Mouse (Mus musculus) forebrain, embryonic 15.5 days (tissue): ENCODE data around the gene Emc9. TPM values are rescaled to one million over a fixed set of nuclear protein-coding genes. Genes with fewer than 3 reads are reported as not detected.
A peak's percentile ranks its signal among the peaks of the same experiment; 100 is the strongest.

ENCODE experiments used
- ATAC-seq: fragments of 200-750 bp; cut with Nextera tagmentation; replicated peaks from 2 replicates; pipeline ENCODE4 v1.8.0; 2017; ENCODE audit warnings: mild to moderate bottlenecking, moderate TSS enrichment, moderate library complexity
- H3K27ac ChIP-seq: fragments of 300-500 bp; sonication (generic); replicated peaks from 2 replicates; pipeline ENCODE4 v1.5.1; 2015; ENCODE audit warnings: mild to moderate bottlenecking, inconsistent platforms
- H3K27me3 ChIP-seq: fragments of 300-500 bp; sonication (generic); 2 replicates; pipeline ENCODE4 v1.6.1; 2015; ENCODE audit warnings: inconsistent platforms
- H3K36me3 ChIP-seq: fragments of 300-500 bp; sonication (generic); 2 replicates; pipeline ENCODE4 v1.6.1; 2015; ENCODE audit warnings: mild to moderate bottlenecking, inconsistent platforms
- H3K4me1 ChIP-seq: fragments of 300-500 bp; sonication (generic); 2 replicates; pipeline ENCODE4 v1.6.1; 2015; ENCODE audit warnings: inconsistent platforms
- H3K4me2 ChIP-seq: fragments of 300-500 bp; sonication (generic); replicated peaks from 2 replicates; pipeline ENCODE4 v1.6.1; 2015; ENCODE audit warnings: mild to moderate bottlenecking, inconsistent platforms
- H3K4me3 ChIP-seq: fragments of 300-500 bp; sonication (generic); 2 replicates; pipeline ENCODE4 v1.5.1; 2015; ENCODE audit warnings: mild to moderate bottlenecking, inconsistent platforms
- H3K9ac ChIP-seq: fragments of 300-500 bp; sonication (generic); replicated peaks from 2 replicates; pipeline ENCODE4 v1.6.1; 2015; ENCODE audit warnings: mild to moderate bottlenecking, inconsistent platforms
- H3K9me3 ChIP-seq: fragments of 300-500 bp; sonication (generic); 2 replicates; pipeline ENCODE4 v1.6.1; 2016; ENCODE audit warnings: inconsistent platforms
- WGBS: fragments of 180-500 bp; shearing (Covaris S2); methylation state at CpG from one replicate; pipeline ENCODE4 v1.1.7; 2015; ENCODE audit warnings: mixed read lengths; 5-methylcytosine and 5-hydroxymethylcytosine counted together
- polyA plus RNA-seq: library from polyadenylated mRNA; unstranded; fragments of >200 nt; fragmentation: Nextera tagmentation; extraction: Ambion mirVana; gene quantifications from 2 replicates; pipeline ENCODE4 v1.2.1, GENCODE M21; 2015

Gene Emc9
- polyA plus RNA-seq, 1 experiment from 2014 or later, result 15.0 TPM

DNA sequence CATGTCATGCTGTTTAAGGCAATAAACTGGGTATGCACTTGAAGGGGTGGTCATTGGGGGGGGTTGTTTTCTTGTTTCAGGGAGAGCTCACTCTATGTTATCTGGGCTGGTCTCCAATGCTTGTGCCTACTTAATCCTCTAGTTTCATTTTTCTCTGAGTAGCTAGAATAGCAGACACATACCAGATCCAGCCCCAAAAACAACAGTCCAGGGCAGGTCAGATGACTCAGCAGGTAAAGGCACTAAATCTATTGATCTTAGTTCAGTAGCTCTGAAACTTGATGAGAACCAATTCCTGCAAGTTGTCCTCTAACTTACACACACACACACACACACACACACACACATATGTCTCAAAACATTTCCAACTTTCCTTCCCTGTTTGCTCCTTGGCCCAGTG is 13.3 kb downstream of the Emc9 start:
- ATAC-seq, result no peak
- Histone ChIP-seq H3K4me3 (no peak overlapping the region), H3K9ac (no peak overlapping the region), H3K9me3 (no peaks in the 10 kb centered on the region), H3K4me2 (no peak overlapping the region), H3K4me1 (no peaks in the 10 kb centered on the region), H3K27me3 (no peaks in the 10 kb centered on the region), H3K36me3 (peaks cover 28% of the 10 kb centered on the region), H3K27ac (no peak overlapping the region)

DNA sequence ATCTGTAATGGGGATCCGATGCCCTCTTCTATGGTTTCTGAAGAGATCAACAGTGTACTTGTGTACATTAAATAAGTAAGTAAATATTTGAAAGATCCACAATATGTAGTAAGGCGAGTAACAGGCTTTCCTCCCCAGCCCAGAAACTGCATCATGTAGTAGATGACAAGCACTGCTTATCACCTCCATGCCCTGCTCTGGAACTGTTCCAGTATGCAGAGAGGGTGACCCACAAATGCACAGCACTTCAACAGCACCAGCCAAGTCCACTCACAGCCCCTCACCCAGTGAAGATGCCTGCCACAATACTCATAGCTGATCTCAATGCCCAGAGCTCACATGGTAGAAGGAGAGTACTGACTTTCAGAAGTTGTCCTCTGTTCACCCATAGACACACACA is 14.5 kb downstream of the Emc9 start:
- H3K4me1 ChIP-seq, result no peaks in the 10 kb centered on the region
- no peak overlapping the region for H3K4me3 ChIP-seq
- H3K9me3 ChIP-seq, result no peaks in the 10 kb centered on the region
- ATAC-seq, result no peak
- no peak overlapping the region for H3K9ac ChIP-seq
- H3K27ac ChIP-seq, result no peak overlapping the region
- H3K4me2 ChIP-seq, result no peak overlapping the region
- 90% methylated on average over 2 of the region's 2 CpGs for WGBS
- H3K27me3 ChIP-seq, result no peaks in the 10 kb centered on the region
- peaks cover 39% of the 10 kb centered on the region for H3K36me3 ChIP-seq

GRCm38 (mm10) chr14:55567496-55567895 is 17.6 kb downstream of the Emc9 start:
- no peaks in the 10 kb centered on the region for H3K9me3 ChIP-seq
- H3K27me3 ChIP-seq, result no peaks in the 10 kb centered on the region
- no peak for ATAC-seq
- H3K4me1 ChIP-seq, result no peaks in the 10 kb centered on the region
- H3K4me2 ChIP-seq, result no peak overlapping the region
- no peak overlapping the region for H3K4me3 ChIP-seq
- 91% methylated on average over 3 of the region's 3 CpGs for WGBS
- H3K27ac ChIP-seq, result no peak overlapping the region
- H3K9ac ChIP-seq, result no peak overlapping the region
- H3K36me3 ChIP-seq, result peaks cover 61% of the 10 kb centered on the region

- Histone ChIP-seq H3K4me1 (peaks cover 14% of the 10 kb centered on the region), H3K27me3 (no peaks in the 10 kb centered on the region), H3K9me3 (no peaks in the 10 kb centered on the region), H3K27ac (no peak overlapping the region), H3K36me3 (peaks cover 61% of the 10 kb centered on the region), H3K9ac (no peak overlapping the region), H3K4me2 (no peak overlapping the region), H3K4me3 (no peak overlapping the region)
- 79% methylated on average over 3 of the region's 3 CpGs for WGBS
- no peak for ATAC-seq
These were observed 19.4 kb downstream of the Emc9 start for GRCm38 (mm10) chr14:55565748-55566147.

DNA sequence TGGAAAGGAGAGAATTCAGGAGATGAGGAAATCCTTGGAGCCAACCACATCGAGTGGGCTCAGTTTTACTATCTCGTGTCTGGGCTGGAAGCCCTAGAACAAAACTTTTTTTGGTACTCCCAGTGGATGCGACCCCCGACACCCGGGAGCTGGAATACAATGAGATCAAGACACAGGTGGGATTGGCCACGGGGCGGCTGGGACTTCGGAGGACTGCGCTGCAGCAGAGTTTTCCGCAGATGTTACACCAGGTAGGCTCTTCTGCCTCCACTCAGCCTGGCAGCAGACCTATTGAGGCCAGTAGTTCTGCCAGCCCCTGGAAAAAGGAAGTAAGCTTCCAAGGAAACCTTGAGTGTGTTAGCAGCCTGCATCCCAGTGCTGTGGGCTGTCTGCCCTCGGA is 21.9 kb downstream of the Emc9 start:
- Histone ChIP-seq H3K4me1 (peaks cover 21% of the 10 kb centered on the region), H3K4me3 (no peak overlapping the region), H3K27ac (no peak overlapping the region), H3K4me2 (no peak overlapping the region), H3K9ac (no peak overlapping the region), H3K27me3 (no peaks in the 10 kb centered on the region), H3K36me3 (peaks cover 48% of the 10 kb centered on the region), H3K9me3 (no peaks in the 10 kb centered on the region)
- whole genome bisulfite sequencing, result 93% methylated on average over 11 of the region's 11 CpGs
- no peak for ATAC-seq

DNA sequence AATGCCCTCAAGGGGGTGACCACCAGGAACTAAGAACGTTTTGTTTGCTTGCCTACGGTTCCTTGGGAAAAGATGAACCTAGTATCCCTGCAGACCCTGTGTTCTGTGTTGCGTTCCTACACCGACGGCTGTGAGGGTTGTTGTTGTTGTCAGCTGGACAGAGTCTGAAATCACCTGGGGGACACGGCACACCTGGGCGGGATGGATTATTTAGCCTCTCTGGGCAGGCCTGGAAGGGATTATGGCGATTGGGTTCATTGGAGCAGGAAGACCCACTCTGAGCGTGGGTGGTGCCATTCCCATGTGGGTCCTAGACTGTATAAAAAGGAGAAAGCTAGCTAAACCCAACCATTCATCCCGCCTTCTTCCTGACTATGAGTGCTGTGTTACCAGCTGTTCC is 23.2 kb downstream of the Emc9 start:
- no peak for ATAC-seq
- Histone ChIP-seq H3K4me3 (no peak overlapping the region), H3K4me1 (peaks cover 21% of the 10 kb centered on the region), H3K9ac (no peak overlapping the region), H3K27ac (no peak overlapping the region), H3K9me3 (no peaks in the 10 kb centered on the region), H3K36me3 (peaks cover 35% of the 10 kb centered on the region), H3K27me3 (no peaks in the 10 kb centered on the region), H3K4me2 (no peak overlapping the region)
- WGBS, result 89% methylated on average over 10 of the region's 10 CpGs

GRCm38 (mm10) chr14:55560202-55561073 is 24.7 kb downstream of the Emc9 start, which contains the start of gene A730061H03Rik:
A730061H03Rik (minus strand) TSS chr14:55560406.
- H3K9ac ChIP-seq, result peak within 1 kb of the TSS; percentile 85
- H3K4me1 ChIP-seq, result peaks cover 21% of the 10 kb centered on the region
- H3K9me3 ChIP-seq, result no peaks in the 10 kb centered on the region
- under 1% methylated on average over 51 of the region's 51 CpGs for WGBS
- peak within 1 kb of the TSS; percentile 58 for H3K4me3 ChIP-seq
- H3K4me2 ChIP-seq, result peak within 1 kb of the TSS; percentile 68
- peak; percentile 98 for ATAC-seq
- peak within 1 kb of the TSS; percentile 98 for H3K27ac ChIP-seq
- no peaks in the 10 kb centered on the region for H3K27me3 ChIP-seq
- peaks cover 21% of the 10 kb centered on the region for H3K36me3 ChIP-seq

GRCm38 (mm10) chr14:55559799-55560201 is 25.3 kb downstream of the Emc9 start, which contains the start of gene Dcaf11:
Dcaf11 (plus strand) TSS chr14:55560006.
- no peaks in the 10 kb centered on the region for H3K27me3 ChIP-seq
- peak within 1 kb of the TSS; percentile 58 for H3K4me3 ChIP-seq
- H3K27ac ChIP-seq, result peak within 1 kb of the TSS; percentile 98
- peak within 1 kb of the TSS; percentile 85 for H3K9ac ChIP-seq
- H3K36me3 ChIP-seq, result peaks cover 14% of the 10 kb centered on the region
- H3K9me3 ChIP-seq, result no peaks in the 10 kb centered on the region
- under 1% methylated on average over 27 of the region's 27 CpGs for WGBS
- peak; percentile 81 for ATAC-seq
- H3K4me1 ChIP-seq, result peaks cover 21% of the 10 kb centered on the region
- peak within 1 kb of the TSS; percentile 68 for H3K4me2 ChIP-seq

DNA sequence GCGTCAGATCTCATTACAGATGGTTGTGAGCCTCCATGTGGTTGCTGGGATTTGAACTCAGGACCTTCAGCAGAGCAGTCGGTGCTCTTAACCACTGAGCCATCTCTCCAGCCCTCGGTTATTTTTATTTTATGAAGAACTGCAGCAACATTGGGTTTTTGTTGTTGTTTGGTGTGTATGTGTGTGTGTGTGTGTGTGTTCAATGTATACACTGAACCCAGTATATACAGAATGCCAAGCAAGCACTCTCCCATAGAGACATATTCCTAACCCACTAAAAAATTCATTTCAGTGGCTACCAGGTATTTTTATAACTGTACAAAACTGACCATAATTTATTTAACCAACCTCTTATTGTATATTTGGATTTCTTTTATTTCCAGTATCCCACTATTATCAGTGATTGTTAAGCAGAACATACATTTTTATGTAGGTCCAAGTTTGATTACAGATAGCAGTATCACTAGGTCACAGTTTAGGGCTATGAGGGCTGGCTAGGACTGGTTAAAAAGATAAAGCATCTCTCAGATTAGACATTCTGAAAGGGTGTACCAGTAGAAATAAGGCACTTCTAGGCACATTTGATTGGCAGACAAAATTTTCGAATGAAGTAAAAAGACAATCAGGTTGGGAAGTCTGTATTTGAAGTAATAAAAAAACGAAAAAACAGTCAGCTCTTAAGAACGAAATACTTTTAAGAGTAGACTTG is 26.2 kb downstream of the Emc9 start:
- Histone ChIP-seq H3K36me3 (peaks cover 5% of the 10 kb centered on the region), H3K4me3 (peak overlapping the region; percentile 58), H3K27me3 (no peaks in the 10 kb centered on the region), H3K27ac (peak overlapping the region; percentile 98; the same call in 1 of the 2 replicates), H3K4me2 (peak overlapping the region; percentile 67), H3K4me1 (peaks cover 21% of the 10 kb centered on the region), H3K9me3 (no peaks in the 10 kb centered on the region), H3K9ac (peak overlapping the region; percentile 85)
- 59% methylated on average over 6 of the region's 6 CpGs for WGBS
- ATAC-seq, result no peak

DNA sequence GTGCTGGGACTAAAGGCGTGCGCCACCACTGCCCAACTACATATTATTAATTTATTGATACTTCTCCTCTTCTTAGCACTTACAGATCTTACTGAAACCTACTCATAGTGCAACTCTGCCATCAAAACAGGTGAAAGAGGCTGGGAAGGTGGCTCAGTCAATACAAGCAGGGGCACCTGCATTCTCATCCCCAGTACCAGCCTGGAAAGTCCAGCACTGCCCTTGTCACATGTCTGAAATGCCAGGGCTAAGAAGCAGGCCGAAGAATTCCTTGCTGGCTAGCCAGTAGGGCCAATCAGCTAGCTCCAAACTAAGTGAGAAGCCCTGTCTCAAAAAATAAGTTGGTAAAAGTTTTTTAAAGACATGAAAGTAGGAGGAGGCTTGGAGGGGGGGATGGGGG is 27.5 kb downstream of the Emc9 start:
- Histone ChIP-seq H3K36me3 (no peaks in the 10 kb centered on the region), H3K27me3 (no peaks in the 10 kb centered on the region), H3K4me2 (no peak overlapping the region), H3K4me1 (peaks cover 21% of the 10 kb centered on the region), H3K9ac (no peak overlapping the region), H3K9me3 (no peaks in the 10 kb centered on the region), H3K4me3 (no peak overlapping the region), H3K27ac (no peak overlapping the region)
- no peak for ATAC-seq
- 92% methylated on average over 3 of the region's 3 CpGs for WGBS

DNA sequence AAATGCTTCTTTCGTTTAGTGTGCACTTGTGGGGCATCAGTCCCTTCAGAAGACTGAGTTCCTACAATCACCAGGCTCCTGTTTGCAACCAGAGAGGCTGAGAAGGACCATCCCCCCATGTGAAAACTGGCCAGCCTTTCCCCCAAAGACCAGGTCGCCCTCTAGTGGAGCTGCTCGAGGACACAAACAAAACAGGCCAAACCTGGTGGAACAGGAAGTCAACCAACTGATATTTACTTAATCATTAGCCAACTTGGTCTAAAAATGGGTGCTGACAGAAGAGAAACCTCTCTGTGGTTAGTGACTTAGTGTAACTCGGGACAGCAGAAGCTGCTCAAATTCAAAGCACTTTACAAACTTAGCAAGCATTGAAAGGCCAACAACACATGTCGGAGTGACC is 28.1 kb downstream of the Emc9 start:
- WGBS, result 29% methylated on average over 5 of the region's 5 CpGs
- no peak overlapping the region for H3K27ac ChIP-seq
- H3K9ac ChIP-seq, result no peak overlapping the region
- no peak for ATAC-seq
- H3K4me3 ChIP-seq, result no peak overlapping the region
- peaks cover 18% of the 10 kb centered on the region for H3K4me1 ChIP-seq
- no peaks in the 10 kb centered on the region for H3K27me3 ChIP-seq
- no peak overlapping the region for H3K4me2 ChIP-seq
- no peaks in the 10 kb centered on the region for H3K36me3 ChIP-seq
- H3K9me3 ChIP-seq, result no peaks in the 10 kb centered on the region

DNA sequence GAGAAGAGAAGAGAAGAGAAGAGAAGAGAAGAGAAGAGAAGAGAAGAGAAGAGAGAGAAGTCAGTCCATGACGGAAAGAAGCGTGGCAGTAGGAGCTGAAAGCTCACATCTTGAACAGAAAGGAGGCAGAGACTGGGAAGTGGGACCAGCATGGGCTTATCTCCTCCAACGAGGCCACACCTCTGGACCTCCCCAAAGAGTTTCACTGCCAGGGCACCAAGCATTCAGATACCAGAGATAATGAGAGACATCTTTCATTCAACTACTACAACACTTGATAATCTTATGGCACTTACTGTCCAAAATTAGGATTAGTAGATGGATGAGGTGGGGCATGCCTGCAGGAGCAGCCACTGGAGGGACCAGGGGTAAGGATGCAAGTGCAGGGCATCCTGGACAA is 29.3 kb downstream of the Emc9 start:
- no peak overlapping the region for H3K27ac ChIP-seq
- H3K4me2 ChIP-seq, result no peak overlapping the region
- H3K9ac ChIP-seq, result no peak overlapping the region
- H3K4me1 ChIP-seq, result peaks cover 7% of the 10 kb centered on the region
- H3K36me3 ChIP-seq, result no peaks in the 10 kb centered on the region
- no peaks in the 10 kb centered on the region for H3K9me3 ChIP-seq
- H3K4me3 ChIP-seq, result no peak overlapping the region
- WGBS, result 91% methylated on average over 3 of the region's 3 CpGs
- ATAC-seq, result no peak
- H3K27me3 ChIP-seq, result no peaks in the 10 kb centered on the region
